Mouse (Mus musculus): ENCODE data around the gene Dnah3. TPM values are rescaled to one million over a fixed set of nuclear protein-coding genes. Genes with fewer than 3 reads are reported as not detected.

Gene Dnah3
- polyA plus RNA-seq, 1 experiment from 2014 or later = not detected

GRCm38 (mm10) chr7:119941569-119941968, 153.5 kb downstream of the Dnah3 start:
- Histone ChIP-seq H3K4me3 (replicated peaks) (no peak overlapping the region), H3K9me3 (replicated peaks) (no peaks in the 10 kb centered on the region), H3K27ac (replicated peaks) (no peak overlapping the region), H3K36me3 (replicated peaks) (no peaks in the 10 kb centered on the region), H3K27me3 (no peaks in the 10 kb centered on the region), H3K9ac (no peak overlapping the region), H3K4me2 (no peak overlapping the region), H3K4me1 (replicated peaks) (no peaks in the 10 kb centered on the region)
- ATAC-seq (ENCODE audit: insufficient read depth) = no peak
- WGBS (ENCODE audit: insufficient replicate concordance) = 45% methylated on average over 2 of the region's 2 CpGs

- Histone ChIP-seq H3K4me1 (replicated peaks) (no peaks in the 10 kb centered on the region), H3K4me2 (no peak overlapping the region), H3K4me3 (replicated peaks) (no peak overlapping the region), H3K27ac (replicated peaks) (no peak overlapping the region), H3K36me3 (replicated peaks) (no peaks in the 10 kb centered on the region), H3K9me3 (replicated peaks) (no peaks in the 10 kb centered on the region), H3K9ac (no peak overlapping the region), H3K27me3 (no peaks in the 10 kb centered on the region)
- no peak for ATAC-seq (ENCODE audit: insufficient read depth)
- 55% methylated on average over 5 of the region's 5 CpGs for whole genome bisulfite sequencing (ENCODE audit: insufficient replicate concordance)
Measured at GRCm38 (mm10) chr7:119937036-119937435, 158.0 kb downstream of the Dnah3 start.

- Histone ChIP-seq H3K4me3 (replicated peaks) (no peak overlapping the region), H3K4me1 (replicated peaks) (no peaks in the 10 kb centered on the region), H3K36me3 (replicated peaks) (no peaks in the 10 kb centered on the region), H3K4me2 (no peak overlapping the region), H3K27ac (replicated peaks) (no peak overlapping the region), H3K9ac (no peak overlapping the region), H3K9me3 (replicated peaks) (no peaks in the 10 kb centered on the region), H3K27me3 (no peaks in the 10 kb centered on the region)
- no peak for ATAC-seq (ENCODE audit: insufficient read depth)
Measured at GRCm38 (mm10) chr7:119936321-119936720, 158.8 kb downstream of the Dnah3 start.

GRCm38 (mm10) chr7:119928783-119929440, 166.2 kb downstream of the Dnah3 start:
- WGBS (ENCODE audit: insufficient replicate concordance) = 23% methylated on average over 2 of the region's 2 CpGs
- Histone ChIP-seq H3K9me3 (replicated peaks) (no peaks in the 10 kb centered on the region), H3K4me3 (replicated peaks) (no peak overlapping the region), H3K36me3 (replicated peaks) (no peaks in the 10 kb centered on the region), H3K9ac (no peak overlapping the region), H3K4me1 (replicated peaks) (no peaks in the 10 kb centered on the region), H3K4me2 (no peak overlapping the region), H3K27ac (replicated peaks) (no peak overlapping the region), H3K27me3 (no peaks in the 10 kb centered on the region)
- no peak for ATAC-seq (ENCODE audit: insufficient read depth)

GRCm38 (mm10) chr7:119921054-119921453, 174.0 kb downstream of the Dnah3 start:
- 44% methylated on average over 4 of the region's 4 CpGs for WGBS (ENCODE audit: insufficient replicate concordance)

GRCm38 (mm10) chr7:119920457-119920856, 174.6 kb downstream of the Dnah3 start:
- 23% methylated on average over 2 of the region's 2 CpGs for WGBS (ENCODE audit: insufficient replicate concordance)
- Histone ChIP-seq H3K9me3 (replicated peaks) (no peaks in the 10 kb centered on the region), H3K36me3 (replicated peaks) (no peaks in the 10 kb centered on the region), H3K4me1 (replicated peaks) (no peaks in the 10 kb centered on the region), H3K9ac (no peak overlapping the region), H3K4me2 (no peak overlapping the region), H3K4me3 (replicated peaks) (no peak overlapping the region), H3K27ac (replicated peaks) (no peak overlapping the region), H3K27me3 (no peaks in the 10 kb centered on the region)
- ATAC-seq (ENCODE audit: insufficient read depth) = no peak

More at GRCm38 (mm10) chr7:119921054-119921453, 174.0 kb downstream of the Dnah3 start:
- H3K9me3 ChIP-seq (replicated peaks) = no peaks in the 10 kb centered on the region
- H3K4me2 ChIP-seq = no peak overlapping the region
- no peaks in the 10 kb centered on the region for H3K27me3 ChIP-seq
- no peaks in the 10 kb centered on the region for H3K4me1 ChIP-seq (replicated peaks)
- H3K9ac ChIP-seq = no peak overlapping the region
- H3K4me3 ChIP-seq (replicated peaks) = no peak overlapping the region
- H3K36me3 ChIP-seq (replicated peaks) = no peaks in the 10 kb centered on the region
- no peak for ATAC-seq (ENCODE audit: insufficient read depth)
- H3K27ac ChIP-seq (replicated peaks) = no peak overlapping the region

- Histone ChIP-seq H3K9ac (no peak overlapping the region), H3K4me2 (no peak overlapping the region), H3K4me1 (replicated peaks) (no peaks in the 10 kb centered on the region), H3K27me3 (no peaks in the 10 kb centered on the region), H3K36me3 (replicated peaks) (no peaks in the 10 kb centered on the region), H3K4me3 (replicated peaks) (no peak overlapping the region), H3K27ac (replicated peaks) (no peak overlapping the region), H3K9me3 (replicated peaks) (no peaks in the 10 kb centered on the region)
- ATAC-seq (ENCODE audit: insufficient read depth) = no peak
- 44% methylated on average over 3 of the region's 3 CpGs for WGBS (ENCODE audit: insufficient replicate concordance)
Measured at GRCm38 (mm10) chr7:119911727-119912126, 183.4 kb downstream of the Dnah3 start.

GRCm38 (mm10) chr7:119906523-119907215, 188.4 kb downstream of the Dnah3 start:
- ATAC-seq (ENCODE audit: insufficient read depth) = no peak
- WGBS (ENCODE audit: insufficient replicate concordance) = 62% methylated on average over 3 of the region's 3 CpGs
- Histone ChIP-seq H3K36me3 (replicated peaks) (no peaks in the 10 kb centered on the region), H3K27ac (replicated peaks) (no peak overlapping the region), H3K4me1 (replicated peaks) (no peaks in the 10 kb centered on the region), H3K9me3 (replicated peaks) (no peaks in the 10 kb centered on the region), H3K4me3 (replicated peaks) (no peak overlapping the region), H3K4me2 (no peak overlapping the region), H3K9ac (no peak overlapping the region), H3K27me3 (no peaks in the 10 kb centered on the region)

GRCm38 (mm10) chr7:119899386-119900057, 195.6 kb downstream of the Dnah3 start:
- no peak for ATAC-seq (ENCODE audit: insufficient read depth)
- Histone ChIP-seq H3K27ac (replicated peaks) (no peak overlapping the region), H3K4me3 (replicated peaks) (no peak overlapping the region), H3K9ac (no peak overlapping the region), H3K4me2 (no peak overlapping the region), H3K4me1 (replicated peaks) (peaks cover 27% of the 10 kb centered on the region), H3K36me3 (replicated peaks) (no peaks in the 10 kb centered on the region), H3K27me3 (no peaks in the 10 kb centered on the region), H3K9me3 (replicated peaks) (no peaks in the 10 kb centered on the region)
- WGBS (ENCODE audit: insufficient replicate concordance) = 21% methylated on average over 3 of the region's 3 CpGs

GRCm38 (mm10) chr7:119898247-119898856, 196.7 kb downstream of the Dnah3 start:
- ATAC-seq (ENCODE audit: insufficient read depth) = no peak
- Histone ChIP-seq H3K27ac (replicated peaks) (no peak overlapping the region), H3K36me3 (replicated peaks) (no peaks in the 10 kb centered on the region), H3K4me1 (replicated peaks) (peaks cover 35% of the 10 kb centered on the region), H3K27me3 (no peaks in the 10 kb centered on the region), H3K4me3 (replicated peaks) (no peak overlapping the region), H3K9me3 (replicated peaks) (no peaks in the 10 kb centered on the region), H3K9ac (no peak overlapping the region), H3K4me2 (no peak overlapping the region)
- 63% methylated on average over 1 of the region's 1 CpGs for WGBS (ENCODE audit: insufficient replicate concordance)

GRCm38 (mm10) chr7:119897521-119898109, 197.5 kb downstream of the Dnah3 start:
- H3K9ac ChIP-seq = no peak overlapping the region
- no peak overlapping the region for H3K4me2 ChIP-seq
- H3K36me3 ChIP-seq (replicated peaks) = no peaks in the 10 kb centered on the region
- H3K4me3 ChIP-seq (replicated peaks) = no peak overlapping the region
- no peak overlapping the region for H3K27ac ChIP-seq (replicated peaks)
- H3K4me1 ChIP-seq (replicated peaks) = peaks cover 41% of the 10 kb centered on the region
- WGBS (ENCODE audit: insufficient replicate concordance) = 56% methylated on average over 8 of the region's 8 CpGs
- H3K9me3 ChIP-seq (replicated peaks) = no peaks in the 10 kb centered on the region
- no peaks in the 10 kb centered on the region for H3K27me3 ChIP-seq
- no peak for ATAC-seq (ENCODE audit: insufficient read depth)
